Mouse (Mus musculus) forebrain, embryonic 13.5 days (tissue): ENCODE results near the gene Ppp2r5a. TPM values are rescaled to one million over a fixed set of nuclear protein-coding genes. Genes with fewer than 3 reads are reported as not detected.

Source experiments
- ATAC-seq: fragments of 200-750 bp; cut with Nextera tagmentation; 2 replicates; pipeline ENCODE4 v1.8.0; 2017
- H3K27ac ChIP-seq: fragments of 300-500 bp; sonication (generic); 2 replicates; pipeline ENCODE4 v1.5.1; 2015; ENCODE audit warnings: inconsistent platforms, mild to moderate bottlenecking, moderate library complexity
- H3K27me3 ChIP-seq: fragments of 300-500 bp; sonication (generic); 2 replicates; pipeline ENCODE4 v1.6.1; 2015; ENCODE audit warnings: mild to moderate bottlenecking, inconsistent platforms
- H3K36me3 ChIP-seq: fragments of 300-500 bp; sonication (generic); 2 replicates; pipeline ENCODE4 v1.6.1; 2015; ENCODE audit warnings: mild to moderate bottlenecking, inconsistent platforms; ENCODE audit not compliant: poor library complexity, severe bottlenecking
- H3K4me1 ChIP-seq: fragments of 300-500 bp; sonication (generic); 2 replicates; pipeline ENCODE4 v1.6.1; 2015; ENCODE audit warnings: inconsistent platforms
- H3K4me2 ChIP-seq: fragments of 300-500 bp; sonication (generic); 2 replicates; pipeline ENCODE4 v1.6.1; 2015; ENCODE audit warnings: inconsistent platforms, mild to moderate bottlenecking, moderate library complexity
- H3K4me3 ChIP-seq: fragments of 300-500 bp; sonication (generic); 2 replicates; pipeline ENCODE4 v1.5.1; 2015; ENCODE audit warnings: mild to moderate bottlenecking, inconsistent platforms
- H3K9ac ChIP-seq: fragments of 300-500 bp; sonication (generic); 2 replicates; pipeline ENCODE4 v1.6.1; 2015; ENCODE audit warnings: mild to moderate bottlenecking, inconsistent platforms
- H3K9me3 ChIP-seq: fragments of 300-500 bp; sonication (generic); replicated peaks from 2 replicates; pipeline ENCODE4 v1.6.1; 2016; ENCODE audit warnings: inconsistent platforms
- WGBS: fragments of 180-500 bp; shearing (Covaris S2); methylation state at CpG from one replicate; pipeline ENCODE4 v1.1.7; 2015; 5-methylcytosine and 5-hydroxymethylcytosine counted together
- polyA plus RNA-seq: library from polyadenylated mRNA; unstranded; fragments of >200 nt; fragmentation: Nextera tagmentation; extraction: Ambion mirVana; gene quantifications from 2 replicates; pipeline ENCODE4 v1.2.1, GENCODE M21; 2015

Ppp2r5a gene
- polyA plus RNA-seq, 1 experiment from 2014 or later = 6.5 TPM

- ATAC-seq = no peak
- 70% methylated on average over 4 of the region's 4 CpGs for WGBS
These were observed 38.6 kb downstream of the Ppp2r5a start for GRCm38 (mm10) chr1:191364477-191364876.

GRCm38 (mm10) chr1:191362412-191362811 is 40.7 kb downstream of the Ppp2r5a start:
- Histone ChIP-seq H3K27ac (no peak overlapping the region), H3K9me3 (no peaks in the 10 kb centered on the region), H3K4me1 (no peaks in the 10 kb centered on the region), H3K27me3 (no peaks in the 10 kb centered on the region), H3K4me3 (no peak overlapping the region), H3K9ac (no peak overlapping the region), H3K36me3 (peaks cover 15% of the 10 kb centered on the region), H3K4me2 (no peak overlapping the region)
- WGBS = 93% methylated on average over 6 of the region's 6 CpGs
- ATAC-seq = no peak

More at GRCm38 (mm10) chr1:191364477-191364876, 38.6 kb downstream of the Ppp2r5a start:
- Histone ChIP-seq H3K4me1 (no peaks in the 10 kb centered on the region), H3K27ac (no peak overlapping the region), H3K4me2 (no peak overlapping the region), H3K4me3 (no peak overlapping the region), H3K9ac (no peak overlapping the region), H3K36me3 (peaks cover 8% of the 10 kb centered on the region; the same call in 1 of the 2 replicates), H3K27me3 (no peaks in the 10 kb centered on the region), H3K9me3 (no peaks in the 10 kb centered on the region)

- no peak for ATAC-seq
- H3K4me2 ChIP-seq = no peak overlapping the region
- no peaks in the 10 kb centered on the region for H3K4me1 ChIP-seq
- H3K9me3 ChIP-seq = no peaks in the 10 kb centered on the region
- H3K9ac ChIP-seq = no peak overlapping the region
- WGBS = 88% methylated on average over 7 of the region's 7 CpGs
- no peaks in the 10 kb centered on the region for H3K27me3 ChIP-seq
- H3K4me3 ChIP-seq = no peak overlapping the region
- no peak overlapping the region for H3K27ac ChIP-seq
- peaks cover 39% of the 10 kb centered on the region for H3K36me3 ChIP-seq
These were observed 43.6 kb downstream of the Ppp2r5a start for GRCm38 (mm10) chr1:191359478-191359877.

- H3K9me3 ChIP-seq = no peaks in the 10 kb centered on the region
- H3K4me1 ChIP-seq = no peaks in the 10 kb centered on the region
- no peak overlapping the region for H3K9ac ChIP-seq
- ATAC-seq = no peak
- no peaks in the 10 kb centered on the region for H3K27me3 ChIP-seq
- no peak overlapping the region for H3K27ac ChIP-seq
- H3K4me2 ChIP-seq = no peak overlapping the region
- H3K4me3 ChIP-seq = no peak overlapping the region
- WGBS = 81% methylated on average over 1 of the region's 1 CpGs
- H3K36me3 ChIP-seq = peaks cover 62% of the 10 kb centered on the region
These were observed 46.1 kb downstream of the Ppp2r5a start for GRCm38 (mm10) chr1:191356936-191357335.

GRCm38 (mm10) chr1:191353836-191354235 is 49.2 kb downstream of the Ppp2r5a start:
- 78% methylated on average over 4 of the region's 4 CpGs for WGBS
- Histone ChIP-seq H3K9me3 (no peaks in the 10 kb centered on the region), H3K27ac (no peak overlapping the region), H3K4me3 (no peak overlapping the region), H3K9ac (no peak overlapping the region), H3K4me2 (no peak overlapping the region), H3K36me3 (peaks cover 83% of the 10 kb centered on the region), H3K4me1 (no peaks in the 10 kb centered on the region), H3K27me3 (no peaks in the 10 kb centered on the region)
- ATAC-seq = no peak

GRCm38 (mm10) chr1:191352786-191353488 is 50.1 kb downstream of the Ppp2r5a start:
- H3K4me2 ChIP-seq = no peak overlapping the region
- H3K4me1 ChIP-seq = no peaks in the 10 kb centered on the region
- H3K9me3 ChIP-seq = no peaks in the 10 kb centered on the region
- H3K4me3 ChIP-seq = no peak overlapping the region
- no peaks in the 10 kb centered on the region for H3K27me3 ChIP-seq
- ATAC-seq = no peak
- H3K9ac ChIP-seq = no peak overlapping the region
- no peak overlapping the region for H3K27ac ChIP-seq
- peaks cover 86% of the 10 kb centered on the region for H3K36me3 ChIP-seq
- 69% methylated on average over 14 of the region's 14 CpGs for WGBS

- ATAC-seq = no peak
- Histone ChIP-seq H3K36me3 (peaks cover 92% of the 10 kb centered on the region), H3K4me1 (no peaks in the 10 kb centered on the region), H3K9ac (no peak overlapping the region), H3K4me3 (no peak overlapping the region), H3K27ac (no peak overlapping the region), H3K9me3 (no peaks in the 10 kb centered on the region), H3K4me2 (no peak overlapping the region), H3K27me3 (no peaks in the 10 kb centered on the region)
- WGBS = 92% methylated on average over 5 of the region's 5 CpGs
These were observed 52.7 kb downstream of the Ppp2r5a start for GRCm38 (mm10) chr1:191350355-191350754.

- 82% methylated on average over 23 of the region's 23 CpGs for WGBS
- Histone ChIP-seq H3K36me3 (peaks cover 94% of the 10 kb centered on the region), H3K4me3 (no peak overlapping the region), H3K27ac (no peak overlapping the region), H3K4me2 (no peak overlapping the region), H3K27me3 (no peaks in the 10 kb centered on the region), H3K9ac (no peak overlapping the region), H3K4me1 (no peaks in the 10 kb centered on the region), H3K9me3 (no peaks in the 10 kb centered on the region)
- no peak for ATAC-seq
These were observed 53.5 kb downstream of the Ppp2r5a start for GRCm38 (mm10) chr1:191349486-191350037.

GRCm38 (mm10) chr1:191348996-191349395 is 54.1 kb downstream of the Ppp2r5a start:
- no peaks in the 10 kb centered on the region for H3K27me3 ChIP-seq
- no peak overlapping the region for H3K4me2 ChIP-seq
- H3K9me3 ChIP-seq = no peaks in the 10 kb centered on the region
- ATAC-seq = no peak
- H3K36me3 ChIP-seq = peaks cover 93% of the 10 kb centered on the region
- no peak overlapping the region for H3K9ac ChIP-seq
- WGBS = 68% methylated on average over 5 of the region's 5 CpGs
- H3K4me3 ChIP-seq = no peak overlapping the region
- no peaks in the 10 kb centered on the region for H3K4me1 ChIP-seq
- no peak overlapping the region for H3K27ac ChIP-seq

- H3K36me3 ChIP-seq = peaks cover 93% of the 10 kb centered on the region
- ATAC-seq = no peak
- H3K27ac ChIP-seq = no peak overlapping the region
- no peak overlapping the region for H3K4me2 ChIP-seq
- no peaks in the 10 kb centered on the region for H3K9me3 ChIP-seq
- no peaks in the 10 kb centered on the region for H3K27me3 ChIP-seq
- H3K9ac ChIP-seq = no peak overlapping the region
- no peaks in the 10 kb centered on the region for H3K4me1 ChIP-seq
- no peak overlapping the region for H3K4me3 ChIP-seq
- WGBS = 78% methylated on average over 2 of the region's 2 CpGs
These were observed 54.5 kb downstream of the Ppp2r5a start for GRCm38 (mm10) chr1:191348592-191348991.

- Histone ChIP-seq H3K9ac (no peak overlapping the region), H3K27me3 (no peaks in the 10 kb centered on the region), H3K27ac (no peak overlapping the region), H3K36me3 (peaks cover 96% of the 10 kb centered on the region), H3K9me3 (no peaks in the 10 kb centered on the region), H3K4me1 (no peaks in the 10 kb centered on the region), H3K4me3 (no peak overlapping the region), H3K4me2 (no peak overlapping the region)
- 95% methylated on average over 8 of the region's 8 CpGs for WGBS
- no peak for ATAC-seq
These were observed 55.5 kb downstream of the Ppp2r5a start for GRCm38 (mm10) chr1:191347602-191348001.

GRCm38 (mm10) chr1:191340530-191340929 is 62.5 kb downstream of the Ppp2r5a start:
- Histone ChIP-seq H3K27ac (no peak overlapping the region), H3K4me2 (no peak overlapping the region), H3K36me3 (peaks cover 86% of the 10 kb centered on the region), H3K9me3 (no peaks in the 10 kb centered on the region), H3K4me1 (no peaks in the 10 kb centered on the region), H3K27me3 (no peaks in the 10 kb centered on the region), H3K9ac (no peak overlapping the region), H3K4me3 (no peak overlapping the region)
- WGBS = 97% methylated on average over 4 of the region's 4 CpGs
- no peak for ATAC-seq

- Histone ChIP-seq H3K4me2 (no peak overlapping the region), H3K27ac (no peak overlapping the region), H3K4me1 (no peaks in the 10 kb centered on the region), H3K9ac (no peak overlapping the region), H3K9me3 (no peaks in the 10 kb centered on the region), H3K36me3 (peaks cover 82% of the 10 kb centered on the region), H3K4me3 (no peak overlapping the region), H3K27me3 (no peaks in the 10 kb centered on the region)
- WGBS = 94% methylated on average over 2 of the region's 2 CpGs
- ATAC-seq = no peak
These were observed 63.2 kb downstream of the Ppp2r5a start for GRCm38 (mm10) chr1:191339876-191340275.
